Mouse (Mus musculus) intestine, postnatal 0 days (tissue): ENCODE data around the gene Fgfr3. TPM values are rescaled to one million over a fixed set of nuclear protein-coding genes. Genes with fewer than 3 reads are reported as not detected.

ENCODE experiments used
- ATAC-seq: fragments of 200-750 bp; cut with Nextera tagmentation; 2 replicates; pipeline ENCODE4 v1.8.0; 2017; ENCODE audit warnings: mild to moderate bottlenecking, moderate TSS enrichment, moderate library complexity
- H3K27ac ChIP-seq: fragments of 300-500 bp; sonication (generic); 2 replicates; pipeline ENCODE4 v1.5.1; 2014; ENCODE audit warnings: mild to moderate bottlenecking, low read depth, low read length, moderate library complexity
- H3K27me3 ChIP-seq: fragments of 300-500 bp; sonication (generic); replicated peaks from 2 replicates; pipeline ENCODE4 v1.6.1; 2014; ENCODE audit warnings: low read length, mixed read lengths; ENCODE audit not compliant: control insufficient read depth, insufficient read depth
- H3K36me3 ChIP-seq: fragments of 300-500 bp; sonication (generic); 2 replicates; pipeline ENCODE4 v1.6.1; 2014; ENCODE audit warnings: mild to moderate bottlenecking, moderate library complexity; ENCODE audit not compliant: control insufficient read depth, insufficient read depth
- H3K4me1 ChIP-seq: fragments of 300-500 bp; sonication (generic); replicated peaks from 2 replicates; pipeline ENCODE4 v1.6.1; 2014; ENCODE audit warnings: antibody characterized with exemption, low read length, mixed read lengths; ENCODE audit not compliant: control insufficient read depth, insufficient read depth
- H3K4me2 ChIP-seq: fragments of 300-500 bp; sonication (generic); replicated peaks from 2 replicates; pipeline ENCODE4 v1.6.1; 2014; ENCODE audit warnings: low read depth, mild to moderate bottlenecking, moderate library complexity
- H3K4me3 ChIP-seq: fragments of 300-500 bp; sonication (generic); 2 replicates; pipeline ENCODE4 v1.5.1; 2014; ENCODE audit warnings: low read depth, low read length
- H3K9ac ChIP-seq: fragments of 300-500 bp; sonication (generic); 2 replicates; pipeline ENCODE4 v1.6.1; 2014; ENCODE audit warnings: mild to moderate bottlenecking, low read depth, low read length
- H3K9me3 ChIP-seq: fragments of 300-500 bp; sonication (generic); 2 replicates; pipeline ENCODE4 v1.6.1; 2016; ENCODE audit warnings: mixed run types; ENCODE audit not compliant: control insufficient read depth
- CTCF ChIP-seq: sonication (generic); IDR thresholded peaks from 2 replicates; pipeline ENCODE4 v1.5.1; 2016; ENCODE audit warnings: low read depth, mild to moderate bottlenecking, control low read depth, antibody characterized with exemption, moderate library complexity
- WGBS: fragments of 180-500 bp; shearing (Covaris S2); extraction: QIAGEN DNeasy Blood & Tissue Kit; methylation state at CpG from one replicate; pipeline ENCODE4 v1.1.7; 2014; 5-methylcytosine and 5-hydroxymethylcytosine counted together
- polyA plus RNA-seq: library from polyadenylated mRNA; unstranded; fragments of >200 nt; fragmentation: Nextera tagmentation; extraction: Ambion mirVana; gene quantifications from 2 replicates; pipeline ENCODE4 v1.2.1, GENCODE M21; 2015

The Fgfr3 gene
- polyA plus RNA-seq, 1 experiment from 2014 or later = 2.6 TPM

DNA sequence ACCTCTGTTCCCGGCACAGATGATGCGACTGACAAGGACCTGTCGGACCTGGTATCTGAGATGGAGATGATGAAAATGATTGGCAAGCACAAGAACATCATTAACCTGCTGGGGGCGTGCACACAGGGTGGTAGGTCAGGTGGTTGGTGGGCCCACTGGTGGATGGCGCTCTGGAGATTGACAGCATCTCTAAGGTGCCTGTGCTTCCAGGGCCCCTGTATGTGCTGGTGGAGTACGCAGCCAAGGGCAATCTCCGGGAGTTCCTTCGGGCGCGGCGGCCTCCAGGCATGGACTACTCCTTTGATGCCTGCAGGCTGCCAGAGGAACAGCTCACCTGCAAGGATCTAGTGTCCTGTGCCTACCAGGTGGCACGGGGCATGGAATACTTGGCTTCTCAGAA lies 12.4 kb downstream of the Fgfr3 start:
- Histone ChIP-seq H3K4me1 (no peaks in the 10 kb centered on the region), H3K27ac (no peak overlapping the region), H3K9ac (no peak overlapping the region), H3K9me3 (no peaks in the 10 kb centered on the region), H3K27me3 (no peaks in the 10 kb centered on the region), H3K4me2 (no peak overlapping the region), H3K36me3 (peaks cover 56% of the 10 kb centered on the region), H3K4me3 (no peak overlapping the region)
- no peak for TF ChIP-seq CTCF
- 93% methylated on average over 12 of the region's 12 CpGs for WGBS
- no peak for ATAC-seq

DNA sequence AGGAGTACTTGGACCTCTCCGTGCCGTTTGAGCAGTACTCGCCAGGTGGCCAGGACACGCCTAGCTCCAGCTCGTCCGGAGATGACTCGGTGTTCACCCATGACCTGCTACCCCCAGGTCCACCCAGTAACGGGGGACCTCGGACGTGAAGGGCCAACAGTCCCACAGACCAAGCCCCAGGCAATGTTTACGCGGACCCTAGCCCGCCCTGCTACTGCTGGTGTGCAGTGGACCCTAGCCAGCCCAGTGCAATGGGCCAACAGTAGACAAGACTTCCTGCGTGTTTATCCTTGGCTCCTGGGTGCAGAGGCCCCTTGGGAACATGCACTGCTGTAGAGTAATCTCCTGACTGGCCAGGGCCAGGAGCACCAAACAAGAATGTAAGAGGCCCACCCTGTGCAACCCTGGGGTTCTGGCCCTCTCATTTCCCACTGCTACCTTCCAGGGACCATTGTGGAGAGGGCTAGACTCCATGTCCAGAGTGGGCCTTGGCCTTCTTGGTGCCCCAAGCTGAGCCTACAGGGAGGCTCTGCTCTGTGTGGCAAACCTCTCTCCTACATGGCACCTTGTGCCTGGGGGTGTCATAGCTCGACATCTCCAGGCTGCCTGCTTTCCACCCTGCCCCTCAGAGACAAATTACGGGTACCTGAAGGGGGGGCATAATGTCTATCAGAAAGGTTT lies 14.1 kb downstream of the Fgfr3 start:
- Histone ChIP-seq H3K27ac (no peak overlapping the region), H3K9ac (no peak overlapping the region), H3K9me3 (no peaks in the 10 kb centered on the region), H3K36me3 (peaks cover 51% of the 10 kb centered on the region), H3K4me1 (no peaks in the 10 kb centered on the region), H3K4me2 (no peak overlapping the region), H3K27me3 (no peaks in the 10 kb centered on the region), H3K4me3 (no peak overlapping the region)
- no peak for TF ChIP-seq CTCF
- WGBS = 79% methylated on average over 16 of the region's 16 CpGs
- no peak for ATAC-seq

DNA sequence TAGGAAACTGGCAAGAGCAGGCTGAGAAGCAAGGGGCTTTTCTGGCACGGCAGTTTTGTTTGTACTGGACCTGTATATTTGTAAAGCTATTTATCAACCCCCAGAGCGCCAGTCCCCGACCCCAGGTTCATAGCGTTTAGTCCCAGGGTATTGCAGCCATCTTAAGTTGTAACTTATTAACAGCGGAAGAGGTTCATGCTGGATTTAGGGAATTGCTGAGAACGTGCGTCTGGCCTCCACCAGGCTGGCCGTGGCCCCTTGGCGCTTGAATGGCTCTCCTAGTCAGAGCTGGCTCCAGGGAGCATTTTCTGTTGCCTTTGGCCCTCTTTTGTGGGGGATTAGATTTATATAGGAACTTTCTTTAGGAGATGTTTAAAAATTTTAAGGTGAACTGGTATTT lies 14.8 kb downstream of the Fgfr3 start:
- H3K4me1 ChIP-seq = no peaks in the 10 kb centered on the region
- H3K9ac ChIP-seq = no peak overlapping the region
- H3K4me3 ChIP-seq = no peak overlapping the region
- TF ChIP-seq CTCF = no peak
- H3K36me3 ChIP-seq = peaks cover 51% of the 10 kb centered on the region
- 54% methylated on average over 9 of the region's 9 CpGs for WGBS
- H3K9me3 ChIP-seq = no peaks in the 10 kb centered on the region
- H3K4me2 ChIP-seq = no peak overlapping the region
- ATAC-seq = no peak
- no peaks in the 10 kb centered on the region for H3K27me3 ChIP-seq
- no peak overlapping the region for H3K27ac ChIP-seq

DNA sequence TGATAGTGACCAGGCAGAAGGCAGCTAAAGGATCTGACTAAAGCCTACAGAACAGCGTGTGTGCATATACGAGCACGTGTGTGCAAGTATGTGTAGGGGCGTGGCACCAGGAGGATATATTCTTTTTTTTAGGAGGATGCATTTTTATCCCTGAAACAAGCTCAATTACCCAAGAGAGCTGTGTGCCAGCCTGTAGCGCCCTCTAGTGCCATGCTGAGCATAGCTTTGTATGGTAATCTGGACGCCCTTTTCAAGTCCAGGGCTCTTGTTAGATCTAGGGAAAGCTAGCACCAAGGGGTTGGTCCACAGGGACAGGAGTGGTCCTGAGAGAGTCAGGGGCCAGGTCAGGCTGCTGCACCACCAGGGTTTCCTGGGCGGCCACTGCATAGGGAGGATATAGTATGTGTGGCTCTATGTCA lies 16.4 kb downstream of the Fgfr3 start:
- 0 out of 2 replicates have a peak, but pooled peaks have one; percentile 36 for ATAC-seq
- 14% methylated on average over 7 of the region's 7 CpGs for WGBS
- TF ChIP-seq CTCF = peak; percentile 94
- Histone ChIP-seq H3K4me1 (no peaks in the 10 kb centered on the region), H3K27me3 (no peaks in the 10 kb centered on the region), H3K4me2 (no peak overlapping the region), H3K9me3 (no peaks in the 10 kb centered on the region), H3K27ac (no peak overlapping the region), H3K4me3 (no peak overlapping the region), H3K36me3 (peaks cover 58% of the 10 kb centered on the region), H3K9ac (no peak overlapping the region)

DNA sequence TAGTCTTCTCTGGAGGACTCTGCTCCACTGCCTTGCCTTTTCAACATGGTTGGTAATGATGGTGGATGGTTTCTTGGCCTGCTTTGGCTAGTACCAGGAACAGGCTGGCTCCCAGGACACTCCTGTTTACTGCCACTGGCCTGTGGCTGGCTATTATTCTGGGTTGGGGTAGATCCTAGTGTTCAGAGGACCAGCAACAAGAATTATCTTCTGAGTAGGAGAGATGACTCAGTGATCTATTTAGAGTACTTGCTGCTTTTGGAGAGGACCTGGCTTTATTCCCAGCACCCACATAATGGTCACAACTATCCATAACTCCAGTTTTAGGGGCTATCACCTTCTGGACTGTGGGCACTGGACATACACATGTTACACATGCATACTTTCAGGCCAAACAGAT lies 16.9 kb downstream of the Fgfr3 start:
- Histone ChIP-seq H3K27ac (no peak overlapping the region), H3K36me3 (peaks cover 59% of the 10 kb centered on the region), H3K4me2 (no peak overlapping the region), H3K9me3 (no peaks in the 10 kb centered on the region), H3K4me1 (no peaks in the 10 kb centered on the region), H3K9ac (no peak overlapping the region), H3K27me3 (no peaks in the 10 kb centered on the region), H3K4me3 (no peak overlapping the region)
- ATAC-seq = no peak
- TF ChIP-seq CTCF = no peak

GRCm38 (mm10) chr5:33740548-33740947 lies 19.1 kb downstream of the Fgfr3 start:
- Histone ChIP-seq H3K36me3 (peaks cover 55% of the 10 kb centered on the region), H3K9ac (no peak overlapping the region), H3K4me3 (no peak overlapping the region), H3K4me2 (no peak overlapping the region), H3K4me1 (no peaks in the 10 kb centered on the region), H3K9me3 (no peaks in the 10 kb centered on the region), H3K27me3 (no peaks in the 10 kb centered on the region), H3K27ac (no peak overlapping the region)
- no peak for ATAC-seq
- TF ChIP-seq CTCF = no peak
- WGBS = 87% methylated on average over 4 of the region's 4 CpGs

DNA sequence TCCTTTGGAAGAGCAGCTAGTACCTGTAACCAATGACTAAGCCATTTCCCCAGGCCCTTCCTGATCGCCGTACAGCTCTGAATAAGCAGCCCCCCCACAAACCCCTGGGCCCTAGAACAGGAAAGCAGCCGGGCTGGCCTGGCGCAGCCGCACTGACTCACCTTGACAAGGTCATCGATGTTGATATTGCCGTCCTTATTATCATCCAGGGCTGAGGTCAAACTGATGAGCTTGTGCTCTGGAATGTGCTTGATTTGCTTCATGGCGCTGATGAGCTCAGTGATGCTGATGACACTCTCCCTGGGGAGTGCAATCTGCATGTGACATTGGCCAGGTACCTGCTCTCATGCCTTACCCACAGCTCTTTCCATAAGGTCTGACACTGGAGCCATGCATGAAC lies 22.0 kb downstream of the Fgfr3 start:
- Histone ChIP-seq H3K4me2 (no peak overlapping the region), H3K4me1 (no peaks in the 10 kb centered on the region), H3K9me3 (no peaks in the 10 kb centered on the region), H3K9ac (no peak overlapping the region), H3K4me3 (no peak overlapping the region), H3K36me3 (peaks cover 72% of the 10 kb centered on the region), H3K27me3 (no peaks in the 10 kb centered on the region), H3K27ac (no peak overlapping the region)
- no peak for ATAC-seq
- TF ChIP-seq CTCF = no peak
- WGBS = 81% methylated on average over 8 of the region's 8 CpGs
